Mouse (Mus musculus) midbrain, embryonic 16.5 days (tissue): Measurements from ENCODE around the gene Nthl1. TPM values are rescaled to one million over a fixed set of nuclear protein-coding genes. Genes with fewer than 3 reads are reported as not detected.
A peak's percentile ranks its signal among the peaks of the same experiment; 100 is the strongest.

Experiments used
- ATAC-seq: fragments of 200-750 bp; cut with Nextera tagmentation; 2 replicates; pipeline ENCODE4 v1.8.0; 2017; ENCODE audit warnings: moderate TSS enrichment
- H3K27ac ChIP-seq: fragments of 300-500 bp; sonication (generic); 2 replicates; pipeline ENCODE4 v1.5.1; 2014; ENCODE audit warnings: mild to moderate bottlenecking, low read length, mixed read lengths
- H3K27me3 ChIP-seq: fragments of 300-500 bp; sonication (generic); 2 replicates; pipeline ENCODE4 v1.6.1; 2014; ENCODE audit warnings: low read depth, low read length, mixed read lengths; ENCODE audit not compliant: control insufficient read depth, insufficient read depth
- H3K36me3 ChIP-seq: fragments of 300-500 bp; sonication (generic); 2 replicates; pipeline ENCODE4 v1.6.1; 2014; ENCODE audit warnings: mild to moderate bottlenecking, low read length, moderate library complexity, mixed read lengths; ENCODE audit not compliant: control insufficient read depth, insufficient read depth
- H3K4me1 ChIP-seq: fragments of 300-500 bp; sonication (generic); 2 replicates; pipeline ENCODE4 v1.6.1; 2014; ENCODE audit warnings: mild to moderate bottlenecking, low read length, mixed read lengths; ENCODE audit not compliant: control insufficient read depth, insufficient read depth
- H3K4me2 ChIP-seq: fragments of 300-500 bp; sonication (generic); 2 replicates; pipeline ENCODE4 v1.6.1; 2014; ENCODE audit warnings: mild to moderate bottlenecking, low read length, mixed read lengths
- H3K4me3 ChIP-seq: fragments of 300-500 bp; sonication (generic); 2 replicates; pipeline ENCODE4 v1.5.1; 2014; ENCODE audit warnings: low read depth, mild to moderate bottlenecking, low read length, moderate library complexity, mixed read lengths
- H3K9ac ChIP-seq: fragments of 300-500 bp; sonication (generic); 2 replicates; pipeline ENCODE4 v1.6.1; 2014; ENCODE audit warnings: low read depth, low read length, mixed read lengths
- H3K9me3 ChIP-seq: fragments of 300-500 bp; sonication (generic); replicated peaks from 2 replicates; pipeline ENCODE4 v1.6.1; 2014; ENCODE audit warnings: mild to moderate bottlenecking, low read length, mixed read lengths; ENCODE audit not compliant: control insufficient read depth, poor library complexity, severe bottlenecking
- WGBS: fragments of 180-500 bp; shearing (Covaris S2); extraction: QIAGEN DNeasy Blood & Tissue Kit; methylation state at CpG from one replicate; pipeline ENCODE4 v1.1.7; 2014; 5-methylcytosine and 5-hydroxymethylcytosine counted together
- polyA plus RNA-seq: library from polyadenylated mRNA; unstranded; fragments of >200 nt; fragmentation: Nextera tagmentation; extraction: Ambion mirVana; gene quantifications from 2 replicates; pipeline ENCODE4 v1.2.1, GENCODE M21; 2015

Gene Nthl1
- polyA plus RNA-seq, 1 experiment from 2014 or later = 10.0 TPM

DNA sequence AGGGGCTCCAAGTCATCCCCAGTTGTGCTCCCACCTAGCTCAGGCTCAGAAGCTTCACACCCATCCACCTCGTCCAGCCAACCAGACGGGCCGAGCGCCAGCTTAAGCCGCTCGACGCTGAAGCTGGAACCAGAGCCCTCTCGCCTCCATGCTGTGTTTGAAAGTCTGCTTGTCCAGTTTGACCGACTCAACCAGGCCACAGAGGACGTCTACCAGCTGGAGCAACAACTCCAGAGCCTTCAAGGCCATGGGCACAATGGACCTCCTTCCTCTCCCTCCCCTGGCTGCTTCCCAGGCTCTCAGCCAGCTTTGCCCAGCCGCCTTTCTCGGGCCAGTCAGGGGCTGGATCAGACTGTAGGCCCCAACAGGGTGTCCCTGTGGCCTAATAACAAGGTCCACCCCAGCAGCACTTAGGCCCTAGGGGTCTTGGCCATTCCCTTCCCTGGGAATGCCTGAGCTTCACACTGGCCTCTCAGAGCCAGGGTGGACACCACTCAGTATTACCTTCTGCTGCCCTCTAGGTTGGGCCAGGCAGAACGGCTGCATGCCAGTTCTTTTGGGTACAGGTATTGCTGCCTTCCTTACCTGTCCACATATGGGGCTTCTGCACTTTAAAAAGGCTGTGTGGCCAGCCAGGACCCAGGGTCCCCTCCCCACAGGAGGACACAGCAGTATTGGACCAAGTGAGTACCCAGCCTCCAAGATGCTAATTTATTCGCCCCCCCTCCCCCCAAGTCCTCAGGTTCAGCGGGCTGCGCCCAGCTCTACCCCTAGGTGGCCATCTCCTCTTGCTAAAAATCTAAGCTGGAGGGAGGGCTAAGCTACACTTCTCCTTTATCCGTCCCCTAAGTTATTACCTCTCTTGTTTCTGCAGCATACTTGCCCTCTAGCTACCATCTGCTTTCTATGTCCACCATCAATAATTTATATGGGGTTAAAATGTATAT lies 37.1 kb upstream of the Nthl1 start:
- H3K9ac ChIP-seq = no peak overlapping the region
- 77% methylated on average over 17 of the region's 17 CpGs for WGBS
- H3K27ac ChIP-seq = no peak overlapping the region
- H3K9me3 ChIP-seq = no peaks in the 10 kb centered on the region
- H3K4me1 ChIP-seq = no peaks in the 10 kb centered on the region
- no peak overlapping the region for H3K4me3 ChIP-seq
- peaks cover 88% of the 10 kb centered on the region for H3K36me3 ChIP-seq
- H3K27me3 ChIP-seq = no peaks in the 10 kb centered on the region
- H3K4me2 ChIP-seq = no peak overlapping the region
- 0 out of 2 replicates have a peak, but pooled peaks have one; percentile 22 for ATAC-seq

DNA sequence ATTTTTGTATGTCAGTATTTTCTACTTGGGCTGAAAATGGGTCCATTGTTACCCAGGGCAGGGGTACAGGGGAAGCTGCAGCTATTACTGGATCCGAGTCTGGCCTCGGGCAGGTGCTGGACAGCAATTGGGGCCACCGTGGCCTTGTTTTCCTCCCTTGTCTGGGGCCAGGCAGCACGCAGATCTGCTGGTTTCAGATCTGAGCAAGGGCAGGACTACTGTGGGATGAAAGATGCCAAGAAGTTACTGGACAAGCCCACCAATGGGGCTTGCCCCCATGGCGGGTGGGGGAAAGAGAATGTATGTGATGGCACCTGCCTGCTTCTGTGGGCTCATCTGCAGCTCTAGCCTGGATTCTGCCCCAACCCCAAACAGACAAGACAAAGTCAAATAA lies 36.4 kb upstream of the Nthl1 start:
- no peaks in the 10 kb centered on the region for H3K4me1 ChIP-seq
- H3K9me3 ChIP-seq = no peaks in the 10 kb centered on the region
- H3K27ac ChIP-seq = no peak overlapping the region
- H3K4me2 ChIP-seq = no peak overlapping the region
- peaks cover 83% of the 10 kb centered on the region for H3K36me3 ChIP-seq
- no peak overlapping the region for H3K9ac ChIP-seq
- WGBS = 80% methylated on average over 5 of the region's 5 CpGs
- no peak overlapping the region for H3K4me3 ChIP-seq
- no peaks in the 10 kb centered on the region for H3K27me3 ChIP-seq
- no peak for ATAC-seq

GRCm38 (mm10) chr17:24596471-24597183 lies 35.9 kb upstream of the Nthl1 start:
- 89% methylated on average over 19 of the region's 19 CpGs for WGBS
- Histone ChIP-seq H3K4me1 (no peaks in the 10 kb centered on the region), H3K9me3 (no peaks in the 10 kb centered on the region), H3K9ac (no peak overlapping the region), H3K4me3 (no peak overlapping the region), H3K36me3 (peaks cover 83% of the 10 kb centered on the region), H3K27me3 (no peaks in the 10 kb centered on the region), H3K27ac (no peak overlapping the region; the same call in 1 of the 2 replicates), H3K4me2 (no peak overlapping the region)
- ATAC-seq = no peak

GRCm38 (mm10) chr17:24597989-24598388 lies 34.5 kb upstream of the Nthl1 start:
- WGBS = 100% methylated on average over 3 of the region's 3 CpGs
- Histone ChIP-seq H3K9ac (no peak overlapping the region), H3K27me3 (no peaks in the 10 kb centered on the region), H3K9me3 (no peaks in the 10 kb centered on the region), H3K27ac (no peak overlapping the region), H3K4me2 (no peak overlapping the region), H3K4me1 (no peaks in the 10 kb centered on the region), H3K4me3 (no peak overlapping the region), H3K36me3 (peaks cover 82% of the 10 kb centered on the region)
- no peak for ATAC-seq

DNA sequence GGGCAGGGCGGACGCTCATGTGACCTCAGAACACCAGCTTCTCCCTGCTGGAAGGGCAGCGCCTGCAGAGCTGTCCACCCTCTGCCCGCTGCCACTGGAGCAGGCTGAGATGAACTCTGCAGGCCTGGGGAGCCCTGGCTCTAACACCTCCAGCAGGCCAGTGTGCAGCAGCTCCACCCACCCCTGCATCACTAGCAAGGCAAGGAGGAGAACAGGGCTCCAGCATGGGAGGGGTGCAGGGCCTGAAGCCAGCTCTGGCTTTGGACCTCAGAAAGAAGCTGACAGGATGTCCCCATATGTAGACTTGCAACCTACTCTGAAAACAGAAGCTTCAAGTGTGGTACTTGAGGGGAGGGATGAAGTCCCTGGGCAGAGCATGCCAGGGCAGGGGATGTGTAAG lies 32.0 kb upstream of the Nthl1 start:
- Histone ChIP-seq H3K27me3 (no peaks in the 10 kb centered on the region), H3K36me3 (peaks cover 73% of the 10 kb centered on the region), H3K4me3 (no peak overlapping the region), H3K27ac (no peak overlapping the region), H3K9me3 (no peaks in the 10 kb centered on the region), H3K4me2 (no peak overlapping the region), H3K4me1 (no peaks in the 10 kb centered on the region), H3K9ac (no peak overlapping the region)
- no peak for ATAC-seq
- WGBS = 90% methylated on average over 4 of the region's 4 CpGs

- Histone ChIP-seq H3K4me3 (no peak overlapping the region), H3K4me2 (no peak overlapping the region), H3K9ac (no peak overlapping the region), H3K9me3 (no peaks in the 10 kb centered on the region), H3K27me3 (no peaks in the 10 kb centered on the region), H3K36me3 (peaks cover 62% of the 10 kb centered on the region), H3K4me1 (no peaks in the 10 kb centered on the region), H3K27ac (no peak overlapping the region)
- 91% methylated on average over 8 of the region's 8 CpGs for WGBS
- no peak for ATAC-seq
Measured at GRCm38 (mm10) chr17:24603961-24604360, 28.5 kb upstream of the Nthl1 start.

- H3K4me1 ChIP-seq = no peaks in the 10 kb centered on the region
- no peak overlapping the region for H3K9ac ChIP-seq
- H3K9me3 ChIP-seq = no peaks in the 10 kb centered on the region
- no peak overlapping the region for H3K27ac ChIP-seq
- WGBS = 97% methylated on average over 3 of the region's 3 CpGs
- H3K4me2 ChIP-seq = no peak overlapping the region
- H3K36me3 ChIP-seq = peaks cover 56% of the 10 kb centered on the region
- H3K27me3 ChIP-seq = no peaks in the 10 kb centered on the region
- H3K4me3 ChIP-seq = no peak overlapping the region
- ATAC-seq = no peak
Measured at GRCm38 (mm10) chr17:24604557-24604956, 27.9 kb upstream of the Nthl1 start.

- Histone ChIP-seq H3K4me2 (no peak overlapping the region), H3K27me3 (no peaks in the 10 kb centered on the region), H3K9ac (no peak overlapping the region), H3K27ac (no peak overlapping the region), H3K4me1 (no peaks in the 10 kb centered on the region), H3K4me3 (no peak overlapping the region), H3K9me3 (no peaks in the 10 kb centered on the region), H3K36me3 (peaks cover 46% of the 10 kb centered on the region)
- ATAC-seq = no peak
- 92% methylated on average over 4 of the region's 4 CpGs for WGBS
Measured at GRCm38 (mm10) chr17:24608370-24608769, 24.1 kb upstream of the Nthl1 start.

DNA sequence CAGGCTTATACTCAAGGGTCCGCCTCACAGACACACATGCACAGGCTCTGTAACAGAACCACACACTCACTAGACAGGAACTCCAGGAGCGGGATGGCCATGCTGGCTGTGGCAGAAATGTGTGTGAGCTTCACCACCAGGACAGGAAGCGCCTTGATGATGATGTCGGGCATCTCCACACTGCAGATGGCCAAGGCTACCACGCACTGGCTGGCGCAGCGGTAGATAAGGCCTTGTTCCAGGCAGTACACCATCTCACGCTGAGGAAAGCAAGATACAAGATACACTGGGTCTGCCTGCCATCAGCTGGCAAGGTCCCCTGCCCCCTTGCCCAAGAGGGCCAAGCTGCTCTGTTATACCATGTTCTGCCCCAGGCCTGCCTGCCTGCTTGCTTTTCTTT lies 23.6 kb upstream of the Nthl1 start:
- Histone ChIP-seq H3K4me2 (no peak overlapping the region), H3K27ac (no peak overlapping the region), H3K27me3 (no peaks in the 10 kb centered on the region), H3K9me3 (no peaks in the 10 kb centered on the region), H3K9ac (no peak overlapping the region), H3K4me1 (no peaks in the 10 kb centered on the region), H3K36me3 (peaks cover 49% of the 10 kb centered on the region), H3K4me3 (no peak overlapping the region)
- 97% methylated on average over 8 of the region's 8 CpGs for WGBS
- no peak for ATAC-seq
